Mouse (Mus musculus): ENCODE measurements around the gene Cwh43.
A peak's percentile ranks its signal among the peaks of the same experiment; 100 is the strongest.
"Not testable (repeated sequence)": the region's sequence is repeated elsewhere in the genome, so short reads cannot be mapped to it uniquely, and the experiment has no call there.

Gene Cwh43

DNA sequence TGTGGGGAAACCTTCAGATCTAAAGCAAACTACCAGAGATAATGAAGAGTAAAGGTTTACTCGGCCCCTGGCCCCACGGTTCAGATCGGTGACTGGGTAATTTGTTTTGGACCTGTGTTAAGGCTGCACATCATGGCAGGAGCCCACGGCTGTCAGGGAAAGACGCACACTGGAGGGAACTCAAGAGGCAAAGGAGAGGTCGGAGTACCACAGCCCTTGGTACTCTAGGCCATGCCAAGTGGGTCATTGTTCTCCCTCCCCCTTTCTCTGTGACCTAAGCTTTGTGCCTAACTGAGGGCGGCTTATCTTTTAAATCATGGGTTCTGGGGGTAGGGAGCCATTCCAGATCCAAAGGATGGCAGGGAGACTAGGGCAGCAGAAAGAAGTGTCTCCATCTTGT is 75.5 kb downstream of the Cwh43 start:
- DNase-seq = no peak

DNA sequence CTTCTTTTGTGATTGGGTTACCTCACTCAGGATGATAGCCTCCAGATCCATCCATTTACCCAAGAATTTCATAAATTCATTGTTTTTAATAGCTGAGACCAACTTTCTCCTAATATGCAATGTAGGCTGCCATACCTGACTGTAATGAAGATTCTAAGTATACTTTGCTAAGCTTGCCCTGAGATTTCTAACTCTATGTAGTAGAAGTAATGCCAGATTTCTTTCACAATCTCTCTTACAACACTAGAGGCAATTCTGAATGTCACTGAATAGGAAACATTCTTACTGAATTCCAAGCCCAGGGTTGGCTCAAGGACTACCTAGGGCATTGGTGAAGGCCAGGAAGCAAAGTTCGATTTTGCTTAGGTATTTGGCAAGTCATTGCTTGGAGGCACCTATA is 76.5 kb downstream of the Cwh43 start:
- not testable (repeated sequence) for DNase-seq

DNA sequence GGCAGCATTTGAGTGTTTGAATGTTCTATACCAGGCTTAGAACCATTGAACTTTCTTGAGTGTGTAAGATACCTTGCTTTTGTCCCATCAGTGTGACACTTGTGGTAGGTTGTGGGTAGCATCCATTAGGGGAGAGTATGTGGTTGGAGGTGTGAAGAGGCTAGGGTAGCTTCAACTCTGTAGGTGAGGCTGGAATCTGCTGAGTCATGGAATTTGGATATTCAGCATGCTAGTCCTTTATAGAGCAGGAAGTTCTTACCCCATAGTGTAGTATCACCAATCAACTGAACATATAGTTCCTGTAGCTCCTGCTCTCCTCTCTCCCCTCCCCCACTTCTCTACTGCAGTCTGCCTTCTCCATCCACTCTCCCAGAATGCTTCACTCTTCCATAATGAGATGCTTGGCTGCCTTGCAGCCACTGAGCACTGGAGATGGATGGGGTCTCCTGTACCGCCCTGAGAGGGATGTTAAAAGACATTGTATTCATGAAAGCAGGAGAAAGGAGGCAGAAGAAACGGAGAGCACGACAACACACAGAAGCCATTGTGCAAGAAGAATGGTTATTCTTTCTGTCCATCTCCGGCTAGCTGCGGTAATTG is 78.2 kb downstream of the Cwh43 start:
- no peak for DNase-seq

DNA sequence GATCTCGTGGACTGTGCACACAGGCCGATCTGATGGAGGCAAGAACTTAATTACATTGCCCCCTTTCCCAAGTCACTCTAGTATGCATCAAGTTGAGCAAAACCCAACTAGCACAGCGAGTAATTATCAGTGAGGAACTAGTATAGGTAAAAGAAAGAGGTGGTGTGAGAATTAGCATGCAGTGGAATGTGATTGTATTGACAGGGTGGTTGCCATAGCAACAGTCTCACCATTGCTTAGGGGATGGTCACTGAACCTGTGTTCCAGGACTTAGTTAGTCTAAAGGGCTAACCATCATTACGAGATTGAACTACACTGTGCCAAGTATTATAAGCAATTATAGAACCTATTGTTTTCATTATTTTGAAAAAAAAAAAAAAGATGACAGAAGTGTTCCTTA is 80.6 kb downstream of the Cwh43 start:
- no peak for DNase-seq

DNA sequence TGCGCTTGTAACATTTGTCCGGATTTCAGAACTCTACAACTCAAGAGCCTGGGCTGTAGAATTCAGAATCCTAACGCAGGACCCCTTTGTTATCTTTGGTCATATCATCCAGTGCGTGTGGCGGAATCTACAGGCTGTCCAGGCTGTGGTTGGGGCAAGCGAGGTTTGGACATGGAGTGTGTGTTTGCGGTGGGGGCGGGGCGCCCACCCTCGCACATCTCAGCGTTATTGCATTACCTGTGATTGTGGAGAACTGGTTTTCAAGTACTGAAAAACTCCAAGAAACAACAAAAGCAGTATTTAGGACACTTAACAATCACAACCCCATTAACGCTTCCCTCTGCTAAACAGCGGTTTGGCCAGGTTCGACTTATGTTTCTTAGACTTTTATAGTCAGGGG is 84.0 kb downstream of the Cwh43 start:
- no peak for DNase-seq

DNA sequence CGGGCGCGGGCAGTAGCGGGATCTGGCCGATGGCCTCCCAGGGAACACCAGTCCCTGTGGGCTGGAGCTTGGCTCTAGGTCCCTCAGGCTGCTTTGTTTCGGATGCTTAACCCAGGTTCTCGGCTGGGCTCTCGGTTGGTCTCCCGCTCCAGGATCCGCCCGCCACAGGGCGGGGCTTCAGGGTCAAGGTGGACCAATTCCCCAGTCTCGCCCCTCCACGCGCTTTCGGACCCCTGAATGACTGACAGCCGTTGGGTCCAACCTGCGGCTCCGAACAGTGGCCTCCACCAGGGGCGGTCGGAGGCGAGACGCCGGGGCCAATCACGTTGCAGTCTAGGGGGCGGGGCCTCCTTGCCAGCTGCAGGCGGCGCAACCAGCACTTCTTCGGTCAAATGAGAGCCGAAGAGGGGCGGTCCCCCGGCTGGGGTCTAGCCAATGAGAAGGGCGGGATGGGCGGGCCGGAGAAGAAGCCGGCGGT is 84.8 kb downstream of the Cwh43 start:
- peak; percentile 100 for DNase-seq

DNA sequence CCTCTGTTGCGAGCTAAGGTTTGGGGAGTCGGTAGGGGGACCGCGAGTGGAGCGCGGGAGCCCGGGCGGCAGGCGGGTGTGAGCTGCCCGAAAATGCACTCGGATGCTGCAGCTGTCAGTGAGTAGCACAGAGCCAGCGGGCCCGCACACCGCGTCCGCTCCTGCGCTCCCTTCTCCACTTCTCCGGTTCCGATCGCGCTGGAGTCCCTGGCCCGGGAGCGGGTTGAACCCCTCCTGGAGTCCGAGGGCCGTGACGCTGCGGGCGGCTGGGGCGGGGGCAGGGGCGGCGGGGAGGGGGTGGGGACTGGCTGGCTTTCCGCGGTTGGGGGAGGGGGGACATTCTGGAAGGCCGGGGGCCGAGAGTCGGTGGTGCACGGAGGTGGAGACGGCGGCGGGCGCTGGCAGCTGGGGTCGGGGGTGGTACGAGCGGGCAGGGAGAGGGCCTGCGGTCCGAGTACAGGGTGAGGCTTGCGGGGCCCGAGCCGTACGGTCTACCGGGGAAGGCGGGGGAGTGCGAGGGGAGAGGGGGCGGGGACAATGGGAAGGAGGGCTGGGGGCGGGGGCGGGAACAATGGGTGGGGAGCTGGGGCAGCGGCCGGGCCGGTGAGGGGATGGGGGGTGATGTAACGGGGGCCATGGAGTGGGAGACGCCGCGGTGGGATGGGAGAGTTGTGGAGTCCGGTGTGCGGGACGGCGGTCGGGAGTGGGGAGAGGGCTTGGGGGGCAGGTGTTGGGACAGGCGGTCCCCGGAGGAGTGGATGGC is 85.4 kb downstream of the Cwh43 start:
- DNase-seq = peak; percentile 11

DNA sequence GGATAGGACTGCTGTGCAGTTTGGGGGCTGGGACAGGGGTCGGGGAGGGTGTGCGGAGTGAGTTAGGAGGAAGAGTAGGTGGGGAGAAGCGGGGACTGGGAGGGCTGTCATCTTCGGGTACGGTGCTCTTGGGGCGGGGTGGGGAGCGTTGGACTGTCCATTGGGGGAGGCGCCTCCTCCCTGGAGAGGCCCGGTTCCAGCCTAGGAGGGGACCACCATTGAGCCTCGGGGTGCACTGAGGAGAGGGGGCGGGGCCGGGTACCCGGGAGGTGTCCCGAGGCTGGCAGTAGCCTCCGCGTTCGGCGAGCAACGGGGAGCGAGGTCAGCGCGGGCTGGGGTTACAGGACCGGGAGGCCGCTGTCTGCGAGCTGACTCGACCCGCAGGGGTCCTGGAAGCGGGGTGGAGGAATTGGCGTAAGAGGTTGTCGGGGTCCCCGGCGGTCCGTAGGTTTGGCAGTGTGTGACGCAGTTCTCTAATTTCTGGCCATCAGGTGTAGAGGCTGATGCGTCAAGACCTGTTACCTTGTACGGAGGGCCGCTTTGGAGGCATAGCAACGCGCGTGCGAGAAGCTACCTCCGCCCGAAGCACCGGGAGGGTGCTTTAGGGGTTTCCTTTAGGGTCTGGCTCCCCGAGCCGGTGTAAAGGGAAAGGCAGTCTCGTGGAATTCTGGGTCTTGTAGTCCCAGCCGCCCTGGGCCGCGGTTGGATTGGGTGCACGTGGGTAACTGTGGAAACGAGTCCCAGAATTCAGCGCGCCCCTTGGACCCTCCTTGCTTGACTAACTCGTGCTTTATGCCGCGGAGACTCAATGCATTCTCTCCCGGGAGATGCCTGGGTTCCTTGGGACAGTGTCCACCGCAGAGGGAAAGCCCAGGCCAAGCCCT is 86.2 kb downstream of the Cwh43 start:
- peak; percentile 94 for DNase-seq

DNA sequence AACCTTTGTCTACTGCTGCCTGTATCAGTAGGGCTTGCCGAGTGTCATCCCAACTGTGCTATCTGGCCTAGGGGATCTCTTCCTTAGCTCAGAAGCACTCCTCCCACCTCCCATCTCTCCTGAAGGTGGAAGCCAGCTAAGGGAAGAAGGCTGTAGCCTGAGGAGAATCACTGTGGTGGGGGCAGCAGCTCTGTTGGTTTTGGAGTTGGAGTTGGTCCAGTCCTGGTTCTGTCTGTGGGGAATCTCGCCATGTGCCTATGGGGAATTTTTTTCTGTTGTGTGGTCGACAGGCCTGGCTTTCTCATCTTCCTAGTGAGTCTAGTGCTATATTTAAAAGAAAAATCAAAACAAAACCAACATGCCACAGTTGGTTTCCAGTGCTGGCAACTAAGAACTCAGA is 91.5 kb downstream of the Cwh43 start:
- DNase-seq = no peak

DNA sequence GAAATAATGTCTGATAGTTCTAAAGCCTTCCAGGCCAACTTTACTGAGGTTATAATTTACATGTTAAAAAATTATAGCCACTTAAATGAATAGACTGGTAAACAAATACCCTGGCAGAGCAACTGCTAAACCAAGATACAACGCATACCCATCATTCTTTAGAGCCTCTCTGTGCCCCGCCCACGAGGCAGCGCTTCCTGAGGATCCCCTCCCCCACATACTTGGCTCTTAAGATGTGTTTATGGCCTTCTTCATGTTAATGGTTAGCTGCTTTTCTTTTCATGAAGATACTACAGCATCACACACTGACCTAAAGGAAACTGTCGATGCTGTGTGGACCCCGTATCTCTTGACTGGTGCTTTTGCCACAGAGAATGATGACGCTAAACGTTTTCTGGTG is 92.7 kb downstream of the Cwh43 start:
- peak; percentile 19 for DNase-seq

DNA sequence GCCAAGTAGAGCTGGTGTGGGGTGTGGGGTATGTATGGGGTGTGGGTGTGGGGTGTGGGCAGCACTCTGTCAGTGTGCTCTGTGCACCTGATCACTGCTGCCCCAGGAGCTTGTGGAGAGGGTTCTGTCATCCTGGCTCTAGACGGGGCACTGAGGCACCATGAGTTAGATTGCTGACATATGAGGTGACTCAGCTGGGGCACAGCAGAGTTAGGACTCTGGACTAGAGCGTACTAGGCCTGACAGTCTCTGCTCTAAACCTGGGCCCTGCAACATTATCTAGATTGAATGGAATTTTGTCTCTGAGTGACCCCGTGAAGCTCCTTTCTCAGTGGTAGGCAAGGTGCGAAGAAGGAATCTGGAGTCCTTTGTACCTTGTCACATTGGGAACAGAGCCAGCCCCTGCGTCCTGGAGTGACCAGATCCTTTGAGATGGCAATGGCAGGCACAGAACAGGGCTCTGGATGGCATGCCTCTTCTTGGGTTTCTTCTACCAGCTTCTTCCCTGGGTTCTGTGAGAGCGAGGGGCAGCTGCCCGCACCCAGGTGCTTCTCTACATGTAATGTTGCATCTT is 95.1 kb downstream of the Cwh43 start:
- no peak for DNase-seq

DNA sequence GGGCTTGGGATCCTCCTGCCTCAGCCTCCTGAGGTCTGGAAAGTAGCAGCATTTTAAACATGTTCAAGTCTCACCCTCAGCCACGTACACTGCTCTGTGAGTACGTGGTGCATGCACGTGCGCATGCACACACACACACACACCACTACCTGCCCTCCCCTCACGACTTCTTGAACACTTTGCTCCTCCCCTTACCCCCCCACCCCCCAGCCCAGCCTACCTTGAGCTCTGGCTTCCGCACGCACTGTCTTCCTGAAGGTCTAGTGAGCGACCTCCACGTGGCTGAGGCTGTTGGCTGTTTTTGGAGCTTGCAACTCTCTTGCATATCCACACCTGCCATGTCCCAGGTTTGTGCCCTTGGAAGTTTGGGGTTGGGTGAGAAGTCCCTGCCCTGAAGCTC is 96.5 kb downstream of the Cwh43 start:
- no peak for DNase-seq
